Mouse (Mus musculus) liver, embryonic 11.5 days (tissue): Measurements from ENCODE around the gene Gm5615. TPM values are rescaled to one million over a fixed set of nuclear protein-coding genes. Genes with fewer than 3 reads are reported as not detected.

ENCODE experiments used
- ATAC-seq: fragments of 200-750 bp; cut with Nextera tagmentation; replicated peaks from 2 replicates; pipeline ENCODE4 v1.8.0; 2017; ENCODE audit warnings: moderate number of reproducible peaks, mild to moderate bottlenecking, moderate TSS enrichment, moderate library complexity; ENCODE audit not compliant: low FRiP score
- DNase-seq: peaks from one replicate; pipeline ENCODE4 v3.0.0-alpha.2; 2017; ENCODE audit warnings: low spot score
- H3K27ac ChIP-seq: fragments of 300-500 bp; sonication (generic); 2 replicates; pipeline ENCODE4 v1.5.1; 2014; ENCODE audit warnings: mild to moderate bottlenecking, low read depth, low read length, control low read depth
- H3K27me3 ChIP-seq: fragments of 300-500 bp; sonication (generic); replicated peaks from 2 replicates; pipeline ENCODE4 v1.6.1; 2014; ENCODE audit warnings: low read length, mixed read lengths; ENCODE audit not compliant: control insufficient read depth, insufficient read depth
- H3K36me3 ChIP-seq: fragments of 300-500 bp; sonication (generic); 2 replicates; pipeline ENCODE4 v1.6.1; 2014; ENCODE audit warnings: mild to moderate bottlenecking, low read length, moderate library complexity, mixed read lengths; ENCODE audit not compliant: control insufficient read depth, insufficient read depth
- H3K4me1 ChIP-seq: fragments of 300-500 bp; sonication (generic); replicated peaks from 2 replicates; pipeline ENCODE4 v1.6.1; 2014; ENCODE audit warnings: low read length, mixed read lengths; ENCODE audit not compliant: control insufficient read depth, insufficient read depth
- H3K4me2 ChIP-seq: fragments of 300-500 bp; sonication (generic); 2 replicates; pipeline ENCODE4 v1.6.1; 2014; ENCODE audit warnings: mild to moderate bottlenecking, control low read depth, moderate library complexity
- H3K4me3 ChIP-seq: fragments of 300-500 bp; sonication (generic); 2 replicates; pipeline ENCODE4 v1.5.1; 2014; ENCODE audit warnings: low read depth, low read length, control low read depth
- H3K9ac ChIP-seq: fragments of 300-500 bp; sonication (generic); 2 replicates; pipeline ENCODE4 v1.6.1; 2014; ENCODE audit warnings: low read depth, low read length, control low read depth
- H3K9me3 ChIP-seq: fragments of 300-500 bp; sonication (generic); 2 replicates; pipeline ENCODE4 v1.6.1; 2016; ENCODE audit warnings: low read length, inconsistent platforms, mixed read lengths; ENCODE audit not compliant: control insufficient read depth
- WGBS: fragments of 180-500 bp; shearing (Covaris S2); extraction: QIAGEN DNeasy Blood & Tissue Kit; methylation state at CpG from one replicate; pipeline ENCODE4 v1.1.7; 2014; 5-methylcytosine and 5-hydroxymethylcytosine counted together
- polyA plus RNA-seq: library from polyadenylated mRNA; unstranded; fragments of >200 nt; fragmentation: Nextera tagmentation; extraction: Ambion mirVana; gene quantifications from 2 replicates; pipeline ENCODE4 v1.2.1, GENCODE M21; 2014

Gene Gm5615
- polyA plus RNA-seq = not detected in 2 replicates

DNA sequence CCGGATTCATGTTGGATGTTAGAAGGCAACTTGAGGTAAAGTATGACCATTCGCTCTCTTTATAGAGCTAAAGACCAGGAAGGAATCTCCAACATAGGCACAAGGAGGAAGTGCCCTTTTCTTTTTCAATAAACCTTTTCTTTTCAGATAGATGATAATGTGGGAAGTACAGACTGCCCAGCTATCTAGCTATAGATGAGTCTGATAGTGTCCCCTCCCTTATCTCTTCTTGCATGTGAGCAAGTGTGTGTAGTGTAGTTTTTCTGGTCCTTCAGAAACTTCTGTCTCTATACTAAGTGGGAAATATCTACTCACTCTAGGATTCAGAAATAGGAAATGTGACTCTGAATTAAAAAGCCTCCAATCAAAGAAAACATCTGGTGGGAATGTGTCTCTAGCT is at the start of gene Gm5615:
Gene Gm5615 (minus strand): TSS at position 101 of the 400 bp plus-strand sequence.
- no peak for ATAC-seq
- Histone ChIP-seq H3K27ac (no peak within 1 kb of the TSS), H3K9me3 (0 out of 2 replicates have a peak, but pooled peaks cover 4% of the 10 kb centered on the region), H3K4me2 (no peak within 1 kb of the TSS), H3K4me1 (no peaks in the 10 kb centered on the region), H3K27me3 (no peaks in the 10 kb centered on the region), H3K36me3 (no peaks in the 10 kb centered on the region), H3K4me3 (no peak within 1 kb of the TSS), H3K9ac (no peak within 1 kb of the TSS)
- no peak for DNase-seq
- WGBS = 84% methylated on average over 2 of the region's 2 CpGs

GRCm38 (mm10) chr9:36582535-36582934 is 40.8 kb upstream of the Gm5615 start, which contains the start of gene Gm17689:
TSS of gene Gm17689 (minus strand) at chr9:36582635.
- Histone ChIP-seq H3K4me2 (no peak within 1 kb of the TSS), H3K4me1 (no peaks in the 10 kb centered on the region), H3K27me3 (no peaks in the 10 kb centered on the region), H3K9ac (no peak within 1 kb of the TSS), H3K4me3 (no peak within 1 kb of the TSS), H3K27ac (no peak within 1 kb of the TSS), H3K9me3 (peaks cover 4% of the 10 kb centered on the region; the same call in 1 of the 2 replicates), H3K36me3 (no peaks in the 10 kb centered on the region)
- DNase-seq (no peak), ATAC-seq (no peak)
- 50% methylated on average over 1 of the region's 1 CpGs for WGBS

GRCm38 (mm10) chr9:36504211-36504610 is 37.6 kb downstream of the Gm5615 start:
- Histone ChIP-seq H3K27ac (no peak overlapping the region), H3K4me1 (no peaks in the 10 kb centered on the region), H3K27me3 (no peaks in the 10 kb centered on the region), H3K9ac (no peak overlapping the region), H3K4me3 (no peak overlapping the region), H3K4me2 (no peak overlapping the region), H3K9me3 (peaks cover 4% of the 10 kb centered on the region), H3K36me3 (no peaks in the 10 kb centered on the region)
- ATAC-seq = no peak
- 80% methylated on average over 5 of the region's 5 CpGs for WGBS
- no peak for DNase-seq

- WGBS = 53% methylated on average over 1 of the region's 1 CpGs
- H3K9me3 ChIP-seq = peaks cover 4% of the 10 kb centered on the region; the same call in 1 of the 2 replicates
- H3K36me3 ChIP-seq = no peaks in the 10 kb centered on the region
- DNase-seq = no peak
- H3K4me3 ChIP-seq = no peak overlapping the region
- H3K4me2 ChIP-seq = no peak overlapping the region
- H3K4me1 ChIP-seq = no peaks in the 10 kb centered on the region
- no peak overlapping the region for H3K27ac ChIP-seq
- H3K27me3 ChIP-seq = no peaks in the 10 kb centered on the region
- no peak for ATAC-seq
- H3K9ac ChIP-seq = no peak overlapping the region
Observed at GRCm38 (mm10) chr9:36495824-36496223, 45.9 kb downstream of the Gm5615 start.

DNA sequence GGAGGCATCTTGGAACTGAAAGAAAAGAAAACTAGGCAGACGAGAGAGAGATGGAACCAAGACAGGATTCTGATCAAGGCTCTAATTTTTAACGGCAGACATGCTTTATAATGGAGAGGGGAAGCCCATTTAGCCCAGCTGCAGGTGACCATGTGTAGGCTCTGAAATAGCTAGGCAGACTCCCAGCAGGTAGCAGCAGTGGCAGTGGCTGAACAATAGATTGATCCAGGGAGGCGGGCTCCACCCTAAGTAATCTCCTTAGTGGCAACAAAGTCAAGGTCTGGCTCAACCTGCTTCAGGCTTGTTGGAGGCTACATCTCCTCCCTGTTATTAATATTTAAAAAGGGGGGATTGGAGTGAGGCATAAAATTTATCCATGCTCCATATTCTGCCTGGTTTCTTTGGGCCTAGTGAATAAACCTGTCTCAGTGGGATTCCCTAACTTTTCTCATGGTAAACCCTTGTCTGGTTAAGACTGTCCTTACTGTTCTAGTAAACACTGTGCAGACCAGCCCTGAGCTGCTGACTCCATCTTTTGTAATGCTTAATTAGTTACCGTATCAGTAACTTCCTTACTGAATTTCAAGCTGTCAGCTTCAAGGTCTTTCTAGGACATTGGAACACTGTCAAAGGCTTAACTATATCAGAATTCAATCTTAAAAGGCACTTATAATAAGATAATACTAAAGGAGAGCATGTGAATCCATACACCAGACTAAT is 47.1 kb downstream of the Gm5615 start:
- H3K36me3 ChIP-seq = no peaks in the 10 kb centered on the region
- peaks cover 4% of the 10 kb centered on the region; the same call in 1 of the 2 replicates for H3K9me3 ChIP-seq
- H3K9ac ChIP-seq = no peak overlapping the region
- 78% methylated on average over 4 of the region's 4 CpGs for WGBS
- H3K4me1 ChIP-seq = no peaks in the 10 kb centered on the region
- ATAC-seq = no peak
- no peak overlapping the region for H3K4me2 ChIP-seq
- H3K4me3 ChIP-seq = no peak overlapping the region
- DNase-seq = no peak
- no peak overlapping the region for H3K27ac ChIP-seq
- H3K27me3 ChIP-seq = no peaks in the 10 kb centered on the region

Other genes starting within 250 kb of the Gm5615 start
- gene Gm7257, start 110.1 kb downstream of the Gm5615 start, polyA plus RNA-seq = not detected in 2 replicates
- gene Gm9513, start 66.3 kb downstream of the Gm5615 start, polyA plus RNA-seq = not detected in 2 replicates
- gene Gm17689, start 40.7 kb upstream of the Gm5615 start, polyA plus RNA-seq = not detected in 2 replicates
- gene A630095E13Rik, start 101.4 kb upstream of the Gm5615 start, polyA plus RNA-seq = not detected in 2 replicates
- gene Acrv1, start 151.3 kb upstream of the Gm5615 start, polyA plus RNA-seq = not detected in 2 replicates
- 50.7 and 52.3 TPM in 2 replicates for gene Chek1, start 185.1 kb upstream of the Gm5615 start, polyA plus RNA-seq
- 296 and 315 TPM in 2 replicates for gene Stt3a, start 225.7 kb upstream of the Gm5615 start, polyA plus RNA-seq